Mouse (Mus musculus) CH12.LX (cell line): ENCODE measurements around the gene Slc9a3r2. TPM values are rescaled to one million over a fixed set of nuclear protein-coding genes. Genes with fewer than 3 reads are reported as not detected.
A peak's percentile ranks its signal among the peaks of the same experiment; 100 is the strongest.

Source experiments
- DNase-seq: peaks from one replicate; pipeline ENCODE4 v3.0.0-alpha.2; 2013; ENCODE audit errors: extremely low read depth
- H3K27ac ChIP-seq: 2 replicates; pipeline ENCODE4 v1.5.1; 2012; ENCODE audit warnings: low read depth, mild to moderate bottlenecking, control low read depth, moderate library complexity; ENCODE audit not compliant: insufficient read depth
- H3K27me3 ChIP-seq: replicated peaks from 2 replicates; pipeline ENCODE3; 2012; ENCODE audit warnings: inconsistent platforms
- H3K36me3 ChIP-seq, 2 experiments: replicated peaks in 1 of 2; 2 replicates each; pipeline versions ENCODE3 to v1.6.1; 2012; ENCODE audit warnings: inconsistent platforms in 1 of 2, low read length in 1 of 2, mild to moderate bottlenecking in 1 of 2, mixed read lengths in 1 of 2, moderate library complexity in 1 of 2; ENCODE audit not compliant: control insufficient read depth in 1 of 2, insufficient read depth in 1 of 2
- H3K4me1 ChIP-seq, 2 experiments: 2 replicates each; pipeline ENCODE4 v1.6.1; 2012; ENCODE audit warnings: inconsistent platforms in 1 of 2, moderate library complexity in 1 of 2; ENCODE audit not compliant: insufficient read depth in 2 of 2, control insufficient read depth in 1 of 2
- H3K4me2 ChIP-seq: 2 replicates; pipeline ENCODE4 v1.6.1; 2012; ENCODE audit warnings: low read depth, mild to moderate bottlenecking, control low read depth; ENCODE audit not compliant: poor library complexity, insufficient read depth, severe bottlenecking
- H3K4me3 ChIP-seq, 3 experiments: fragments of 150-350 bp in 1 of 3; sonication (generic) in 1 of 3; replicated peaks in 1 of 3; 2 replicates each; pipeline versions ENCODE3 to v1.5.1; 2011 to 2012; ENCODE audit warnings: low read depth in 2 of 3, low read length in 2 of 3, mild to moderate bottlenecking in 2 of 3, moderate library complexity in 2 of 3, control low read depth in 1 of 3, improper control_type of control experiment in 1 of 3, inconsistent platforms in 1 of 3, mixed read lengths in 1 of 3; ENCODE audit not compliant: poor library complexity in 1 of 3
- H3K79me2 ChIP-seq: replicated peaks from 2 replicates; pipeline ENCODE4 v1.6.1; 2012; ENCODE audit warnings: mild to moderate bottlenecking, moderate library complexity; ENCODE audit not compliant: control insufficient read depth, poor library complexity, insufficient read depth, severe bottlenecking; ENCODE audit errors: extremely low read depth
- H3K9ac ChIP-seq: 2 replicates; pipeline ENCODE4 v1.6.1; 2012; ENCODE audit warnings: low read depth, mild to moderate bottlenecking, control low read depth, moderate library complexity; ENCODE audit not compliant: insufficient read depth
- H3K9me3 ChIP-seq: replicated peaks from 2 replicates; pipeline ENCODE3; 2012; ENCODE audit warnings: low read length, inconsistent platforms, mixed read lengths
- CHD1 ChIP-seq: IDR thresholded peaks from 2 replicates; pipeline ENCODE4 v1.6.1; 2012; ENCODE audit warnings: low read depth, low read length, improper control_type of control experiment, inconsistent platforms
- CTCF ChIP-seq, 2 experiments: IDR thresholded peaks in 1 of 2; conservative IDR thresholded peaks in 1 of 2; 2 replicates each; pipeline ENCODE4 v1.5.1; 2011 to 2012; ENCODE audit warnings: low read depth in 2 of 2, low read length in 2 of 2, improper control_type of control experiment in 1 of 2, inconsistent platforms in 1 of 2, mild to moderate bottlenecking in 1 of 2, moderate library complexity in 1 of 2
- E2F4 ChIP-seq: IDR thresholded peaks from 2 replicates; pipeline ENCODE4 v1.6.1; 2011; ENCODE audit warnings: low read depth, low read length, improper control_type of control experiment; ENCODE audit not compliant: insufficient replicate concordance
- ELF1 ChIP-seq: IDR thresholded peaks from 2 replicates; pipeline ENCODE4 v1.6.1; 2014; ENCODE audit warnings: low read depth, mild to moderate bottlenecking, inconsistent platforms, low read length, improper control_type of control experiment
- ETS1 ChIP-seq: conservative IDR thresholded peaks from 2 replicates; pipeline ENCODE4 v1.6.1; 2012; ENCODE audit warnings: low read depth, mild to moderate bottlenecking, inconsistent platforms, low read length, improper control_type of control experiment, moderate library complexity
- GABPA ChIP-seq: IDR thresholded peaks from 2 replicates; pipeline ENCODE4 v1.6.1; 2012; ENCODE audit warnings: low read depth, low read length, improper control_type of control experiment, inconsistent platforms; ENCODE audit not compliant: insufficient replicate concordance
- HCFC1 ChIP-seq: IDR thresholded peaks from 2 replicates; pipeline ENCODE4 v1.6.1; 2012; ENCODE audit warnings: low read depth, mild to moderate bottlenecking, inconsistent platforms, low read length, improper control_type of control experiment
- MAFK ChIP-seq: IDR thresholded peaks from 2 replicates; pipeline ENCODE4 v1.6.1; 2011; ENCODE audit warnings: low read length, improper control_type of control experiment; ENCODE audit not compliant: insufficient replicate concordance
- MAX ChIP-seq: IDR thresholded peaks from 2 replicates; pipeline ENCODE4 v1.6.1; 2011; ENCODE audit warnings: low read length, improper control_type of control experiment
- MAZ ChIP-seq: IDR thresholded peaks from 2 replicates; pipeline ENCODE4 v1.6.1; 2012; ENCODE audit warnings: low read depth, mild to moderate bottlenecking, inconsistent platforms, low read length, improper control_type of control experiment, moderate library complexity
- MXI1 ChIP-seq: IDR thresholded peaks from 2 replicates; pipeline ENCODE4 v1.6.1; 2011; ENCODE audit warnings: mild to moderate bottlenecking, low read depth, low read length, improper control_type of control experiment
- NELFE ChIP-seq: IDR thresholded peaks from 2 replicates; pipeline ENCODE4 v1.6.1; 2011; ENCODE audit warnings: low read depth, low read length, improper control_type of control experiment
- PAX5 ChIP-seq: IDR thresholded peaks from 2 replicates; pipeline ENCODE4 v1.6.1; 2012; ENCODE audit warnings: low read length, inconsistent platforms, mixed read lengths
- RAD21 ChIP-seq: IDR thresholded peaks from 2 replicates; pipeline ENCODE4 v1.6.1; 2011; ENCODE audit warnings: low read depth, mild to moderate bottlenecking, low read length, improper control_type of control experiment, moderate library complexity
- SIN3A ChIP-seq: IDR thresholded peaks from 2 replicates; pipeline ENCODE4 v1.6.1; 2012; ENCODE audit warnings: low read length, improper control_type of control experiment, inconsistent platforms
- SMC3 ChIP-seq: IDR thresholded peaks from 2 replicates; pipeline ENCODE4 v1.6.1; 2011; ENCODE audit warnings: low read depth, low read length, improper control_type of control experiment
- TBP ChIP-seq: conservative IDR thresholded peaks from 2 replicates; pipeline ENCODE4 v1.6.1; 2011; ENCODE audit warnings: low read depth, low read length, improper control_type of control experiment
- ZKSCAN1 ChIP-seq: IDR thresholded peaks from 2 replicates; pipeline ENCODE4 v1.6.1; 2012; ENCODE audit warnings: low read depth, inconsistent platforms, low read length, improper control_type of control experiment, borderline replicate concordance
- ZNF384 ChIP-seq: IDR thresholded peaks from 2 replicates; pipeline ENCODE4 v1.6.1; 2012; ENCODE audit warnings: low read depth, low read length, improper control_type of control experiment, inconsistent platforms
- dilution Hi-C: fragments of 300-500 bp; cut with MboI; formaldehyde crosslinking; loops from 2 replicates; pipeline ENCODE4 v1.14.3; 2020; ENCODE audit warnings: low sequenced_read_pairs; ENCODE audit not compliant: extremely low pct_unique_long_range_greater_than_20kb, extremely low pct_ligation_motif_present
- in situ Hi-C: fragments of 300-500 bp; cut with MboI; formaldehyde crosslinking; loops from 3 replicates; pipeline ENCODE4 v1.14.3; 2019; ENCODE audit warnings: low sequenced_read_pairs, low pct_ligation_motif_present, low pct_unique_long_range_greater_than_20kb, mixed read lengths
- polyA plus RNA-seq: library from polyadenylated mRNA; unstranded; fragments of >175 nt; gene quantifications from 2 replicates; pipeline ENCODE4 v1.2.1, GENCODE M21; 2012; ENCODE audit warnings: low read depth; ENCODE audit not compliant: insufficient read length
- total RNA-seq, 2 experiments: library from RNA; depleted of rRNA; stranded (reverse); fragments of 300-350 nt in 1 of 2; fragments of >200 nt in 1 of 2; gene quantifications; 2 replicates each; pipeline ENCODE4 v1.2.3; 2012 to 2014

Slc9a3r2 gene
- total and polyA plus RNA-seq, 3 experiments = 2.1 to 5.5 (median 4.8) TPM

DNA sequence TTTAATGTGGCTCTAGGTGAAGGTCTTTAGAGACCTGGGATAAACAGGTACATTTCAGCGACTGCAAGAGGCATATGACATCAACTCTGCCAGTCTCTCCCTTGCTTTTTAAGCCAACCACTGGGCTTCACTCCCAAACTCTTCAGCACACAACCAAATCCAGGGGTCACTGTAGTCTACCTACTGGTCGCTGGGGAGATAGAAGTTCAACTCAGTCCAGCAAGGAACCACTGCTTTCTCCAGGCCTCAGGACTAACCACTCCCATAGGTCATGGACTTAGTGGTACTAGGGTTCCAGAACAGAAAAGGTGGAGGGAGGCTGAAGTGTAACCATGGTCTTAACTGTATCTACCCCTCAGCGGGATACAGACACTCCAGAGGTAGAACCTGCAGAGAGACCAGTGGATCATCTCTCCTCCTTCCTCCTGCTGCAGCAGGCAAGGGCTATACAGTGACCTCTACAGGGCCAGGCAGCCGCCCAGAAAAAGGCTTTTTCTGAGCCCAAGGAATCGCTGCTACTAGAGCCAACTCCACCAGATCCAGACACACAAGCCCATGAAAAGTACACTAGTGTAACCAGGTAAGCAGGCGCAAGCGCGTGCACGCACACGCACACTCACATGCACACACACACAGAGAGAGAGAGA is 1.3 kb downstream of the Slc9a3r2 start:
- dilution Hi-C loops (no loop called here), in situ Hi-C loops (no loop called here)
- Histone ChIP-seq H3K79me2 (no peaks in the 10 kb centered on the region), H3K4me2 (no peak overlapping the region), H3K36me3 (no peaks in the 10 kb centered on the region), H3K9ac (no peak overlapping the region), H3K4me1 (peaks cover 12 to 34% of the 10 kb centered on the region in 2 experiments), H3K4me3 (no peak overlapping the region), H3K27ac (no peak overlapping the region), H3K9me3 (no peaks in the 10 kb centered on the region), H3K27me3 (peaks cover 28% of the 10 kb centered on the region)
- no peak for DNase-seq
- TF ChIP-seq CTCF (conservative IDR thresholded peaks at IDR 0.05 in 1 of 2, IDR thresholded peaks at IDR 0.05 in 1 of 2; ENCODE audit: low read depth in 2 of 2, low read length in 2 of 2) = peak in 1 of 2 experiments; percentile 21; a peak in 1 of 4 replicates
- no peak for TF ChIP-seq HCFC1

DNA sequence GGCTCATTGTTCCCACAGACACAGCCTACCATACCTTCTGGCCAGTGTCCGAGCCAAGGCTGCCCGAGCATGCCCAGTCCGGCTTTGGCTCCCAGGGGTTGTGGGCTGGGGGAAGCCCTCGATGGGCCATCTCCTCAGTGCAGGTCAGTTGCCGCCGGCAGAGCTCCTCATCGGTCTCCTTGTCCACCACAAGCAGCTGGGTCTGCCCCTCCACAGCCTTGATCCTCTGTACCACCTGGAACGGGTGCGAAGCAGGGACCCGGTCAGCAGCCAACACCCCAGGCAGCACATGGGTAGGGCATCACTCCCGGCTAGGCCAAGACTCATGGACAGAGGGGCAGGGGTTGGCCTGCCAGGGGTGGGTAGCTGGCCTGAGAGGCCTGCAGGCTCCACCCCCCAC is 2.6 kb downstream of the Slc9a3r2 start:
- dilution Hi-C loops (no loop called here), in situ Hi-C loops (no loop called here)
- Histone ChIP-seq H3K9ac (no peak overlapping the region), H3K79me2 (no peaks in the 10 kb centered on the region), H3K36me3 (no peaks in the 10 kb centered on the region), H3K4me3 (no peak overlapping the region), H3K4me1 (peaks cover 12 to 45% of the 10 kb centered on the region in 2 experiments), H3K27me3 (peaks cover 28% of the 10 kb centered on the region)
- TF ChIP-seq TBP (no peak), MAZ (no peak), ETS1 (no peak), CHD1 (no peak), MAFK (no peak), SMC3 (no peak), SIN3A (no peak), RAD21 (no peak), MXI1 (no peak), NELFE (no peak), ELF1 (no peak)
- TF ChIP-seq, all 38 proteins: peak for 0
- Histone ChIP-seq H3K27ac (no peak overlapping the region), H3K9me3 (no peaks in the 10 kb centered on the region), H3K4me2 (no peak overlapping the region)
- DNase-seq = no peak

DNA sequence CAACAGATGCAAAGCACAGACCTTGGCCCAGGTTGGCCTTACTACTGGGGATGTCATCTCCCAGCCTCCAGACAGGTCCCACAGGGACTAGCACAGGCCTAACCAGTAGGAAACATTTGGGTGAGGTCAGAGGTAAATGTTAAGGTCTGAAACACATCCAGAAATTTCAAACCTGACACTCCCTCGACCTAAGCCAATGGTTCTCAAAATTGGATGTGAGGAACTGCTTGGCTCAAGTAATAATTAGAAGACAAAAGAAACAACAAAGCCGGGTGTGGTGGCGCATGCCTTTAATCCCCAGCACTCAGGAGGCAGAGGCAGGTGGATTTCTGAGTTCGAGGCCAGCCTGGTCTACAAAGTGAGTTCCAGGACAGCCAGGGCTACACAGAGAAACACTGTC is 3.7 kb downstream of the Slc9a3r2 start:
- H3K9me3 ChIP-seq = no peaks in the 10 kb centered on the region
- TF ChIP-seq ZNF384 = no peak
- TF ChIP-seq HCFC1 = no peak
- no peak for TF ChIP-seq NELFE
- no peak for TF ChIP-seq GABPA
- no peak for TF ChIP-seq MAX
- no peak for TF ChIP-seq ZKSCAN1
- TF ChIP-seq RAD21 = no peak
- TF ChIP-seq PAX5 = no peak
- TF ChIP-seq E2F4 = no peak
- TF ChIP-seq SMC3 = no peak
- no peak for TF ChIP-seq SIN3A
- TF ChIP-seq CTCF (conservative IDR thresholded peaks at IDR 0.05 in 1 of 2, IDR thresholded peaks at IDR 0.05 in 1 of 2; ENCODE audit: low read depth in 2 of 2, low read length in 2 of 2) = no peak
- TF ChIP-seq CHD1 = no peak
- DNase-seq = no peak
- H3K27me3 ChIP-seq = peaks cover 22% of the 10 kb centered on the region
- no peak overlapping the region for H3K4me3 ChIP-seq
- in situ Hi-C loops (no loop called here), dilution Hi-C loops (no loop called here)
- no peak overlapping the region for H3K27ac ChIP-seq
- no peaks in the 10 kb centered on the region for H3K79me2 ChIP-seq
- no peak overlapping the region for H3K4me2 ChIP-seq
- H3K4me1 ChIP-seq = peaks cover 12 to 46% of the 10 kb centered on the region in 2 experiments
- H3K9ac ChIP-seq = no peak overlapping the region
- no peaks in the 10 kb centered on the region for H3K36me3 ChIP-seq
